Mouse (Mus musculus): Measurements from ENCODE around the gene Afap1l2.

Gene Afap1l2

GRCm38 (mm10) chr19:56939826-56940225, 68.2 kb downstream of the Afap1l2 start:
- DNase-seq (ENCODE audit: low spot score in 2 of 2), result no peak

- DNase-seq (ENCODE audit: low spot score in 2 of 2), result no peak
These were observed 70.1 kb downstream of the Afap1l2 start for GRCm38 (mm10) chr19:56937911-56938310.

GRCm38 (mm10) chr19:56936253-56936652, 71.8 kb downstream of the Afap1l2 start:
- DNase-seq (ENCODE audit: low spot score in 2 of 2), result no peak

- no peak for DNase-seq (ENCODE audit: low spot score in 2 of 2)
These were observed 72.3 kb downstream of the Afap1l2 start for GRCm38 (mm10) chr19:56935777-56936176.

GRCm38 (mm10) chr19:56935111-56935510, 72.9 kb downstream of the Afap1l2 start:
- DNase-seq (ENCODE audit: low spot score in 2 of 2), result no peak

GRCm38 (mm10) chr19:56933800-56934199, 74.2 kb downstream of the Afap1l2 start:
- no peak for DNase-seq (ENCODE audit: low spot score in 2 of 2)

GRCm38 (mm10) chr19:56930029-56930428, 78.0 kb downstream of the Afap1l2 start:
- no peak for DNase-seq (ENCODE audit: low spot score in 2 of 2)

GRCm38 (mm10) chr19:56929392-56929791, 78.6 kb downstream of the Afap1l2 start:
- no peak for DNase-seq (ENCODE audit: low spot score in 2 of 2)

GRCm38 (mm10) chr19:56921744-56922143, 86.3 kb downstream of the Afap1l2 start:
- DNase-seq (ENCODE audit: low spot score in 2 of 2), result no peak

GRCm38 (mm10) chr19:56920232-56920631, 87.8 kb downstream of the Afap1l2 start:
- DNase-seq (ENCODE audit: low spot score in 2 of 2), result no peak

- DNase-seq (ENCODE audit: low spot score in 2 of 2), result peak; percentile 81 to 89
These were observed 88.4 kb downstream of the Afap1l2 start for GRCm38 (mm10) chr19:56919628-56920027.

- DNase-seq (ENCODE audit: low spot score in 2 of 2), result no peak
These were observed 92.9 kb downstream of the Afap1l2 start for GRCm38 (mm10) chr19:56915084-56915483.

GRCm38 (mm10) chr19:56914658-56915057, 93.4 kb downstream of the Afap1l2 start:
- no peak for DNase-seq (ENCODE audit: low spot score in 2 of 2)

- no peak for DNase-seq (ENCODE audit: low spot score in 2 of 2)
These were observed 94.3 kb downstream of the Afap1l2 start for GRCm38 (mm10) chr19:56913761-56914160.

- DNase-seq (ENCODE audit: low spot score in 2 of 2), result no peak
These were observed 97.5 kb downstream of the Afap1l2 start for GRCm38 (mm10) chr19:56910561-56910960.

GRCm38 (mm10) chr19:56908472-56909270, 99.4 kb downstream of the Afap1l2 start:
- peak; percentile 53 to 72 for DNase-seq (ENCODE audit: low spot score in 2 of 2)

GRCm38 (mm10) chr19:56907850-56908249, 100.2 kb downstream of the Afap1l2 start:
- DNase-seq (ENCODE audit: low spot score in 2 of 2), result no peak

- no peak for DNase-seq (ENCODE audit: low spot score in 2 of 2)
These were observed 102.6 kb downstream of the Afap1l2 start for GRCm38 (mm10) chr19:56905395-56905794.

- no peak for DNase-seq (ENCODE audit: low spot score in 2 of 2)
These were observed 103.9 kb downstream of the Afap1l2 start for GRCm38 (mm10) chr19:56904095-56904494.

GRCm38 (mm10) chr19:56897654-56898053, 110.4 kb downstream of the Afap1l2 start:
- no peak for DNase-seq (ENCODE audit: low spot score in 2 of 2)

- DNase-seq (ENCODE audit: low spot score in 2 of 2), result no peak
These were observed 114.7 kb downstream of the Afap1l2 start for GRCm38 (mm10) chr19:56893326-56893725.

GRCm38 (mm10) chr19:56892586-56892985, 115.4 kb downstream of the Afap1l2 start:
- no peak for DNase-seq (ENCODE audit: low spot score in 2 of 2)

- no peak for DNase-seq (ENCODE audit: low spot score in 2 of 2)
These were observed 116.6 kb downstream of the Afap1l2 start for GRCm38 (mm10) chr19:56891438-56891837.

GRCm38 (mm10) chr19:56888654-56889053, 119.4 kb downstream of the Afap1l2 start:
- DNase-seq (ENCODE audit: low spot score in 2 of 2), result no peak
